Mouse (Mus musculus): ENCODE data around the gene Caskin2. TPM values are rescaled to one million over a fixed set of nuclear protein-coding genes. Genes with fewer than 3 reads are reported as not detected.

The Caskin2 gene
- polyA plus RNA-seq, 1 experiment, result not detected

- Histone ChIP-seq H3K4me3 (ENCODE audit: insufficient read depth, low read depth, low read length) (no peak overlapping the region), H3K4me1 (ENCODE audit: control insufficient read depth, insufficient read depth, low read length) (no peaks in the 10 kb centered on the region), H3K27ac (ENCODE audit: insufficient read depth, low read depth, low read length) (no peak overlapping the region)
- WGBS, result 78% methylated on average over 14 of the region's 14 CpGs
- TF ChIP-seq POLR2A (IDR thresholded peaks at IDR 0.05; ENCODE audit: insufficient read depth, low read depth, low read length), result no peak
- no peak for TF ChIP-seq CTCF (IDR thresholded peaks at IDR 0.05; ENCODE audit: insufficient read depth, low read depth, low read length)
Measured at GRCm38 (mm10) chr11:115843141-115843890, 29.9 kb upstream of the Caskin2 start.

GRCm38 (mm10) chr11:115841961-115842550 lies 28.6 kb upstream of the Caskin2 start:
- no peaks in the 10 kb centered on the region for H3K4me1 ChIP-seq (ENCODE audit: control insufficient read depth, insufficient read depth, low read length)
- WGBS, result 58% methylated on average over 6 of the region's 6 CpGs
- TF ChIP-seq CTCF (IDR thresholded peaks at IDR 0.05; ENCODE audit: insufficient read depth, low read depth, low read length) (no peak), POLR2A (IDR thresholded peaks at IDR 0.05; ENCODE audit: insufficient read depth, low read depth, low read length) (no peak)
- H3K4me3 ChIP-seq (ENCODE audit: insufficient read depth, low read depth, low read length), result no peak overlapping the region
- no peak overlapping the region for H3K27ac ChIP-seq (ENCODE audit: insufficient read depth, low read depth, low read length)

- H3K4me1 ChIP-seq (ENCODE audit: control insufficient read depth, insufficient read depth, low read length), result no peaks in the 10 kb centered on the region
- no peak overlapping the region for H3K4me3 ChIP-seq (ENCODE audit: insufficient read depth, low read depth, low read length)
- no peak overlapping the region for H3K27ac ChIP-seq (ENCODE audit: insufficient read depth, low read depth, low read length)
- TF ChIP-seq CTCF (IDR thresholded peaks at IDR 0.05; ENCODE audit: insufficient read depth, low read depth, low read length), result no peak
- no peak for TF ChIP-seq POLR2A (IDR thresholded peaks at IDR 0.05; ENCODE audit: insufficient read depth, low read depth, low read length)
- WGBS, result 83% methylated on average over 6 of the region's 6 CpGs
Measured at GRCm38 (mm10) chr11:115841044-115841443, 27.6 kb upstream of the Caskin2 start.

- Histone ChIP-seq H3K4me1 (ENCODE audit: control insufficient read depth, insufficient read depth, low read length) (no peaks in the 10 kb centered on the region), H3K4me3 (ENCODE audit: insufficient read depth, low read depth, low read length) (no peak overlapping the region), H3K27ac (ENCODE audit: insufficient read depth, low read depth, low read length) (no peak overlapping the region)
- WGBS, result 79% methylated on average over 3 of the region's 3 CpGs
- TF ChIP-seq POLR2A (IDR thresholded peaks at IDR 0.05; ENCODE audit: insufficient read depth, low read depth, low read length), result no peak
- TF ChIP-seq CTCF (IDR thresholded peaks at IDR 0.05; ENCODE audit: insufficient read depth, low read depth, low read length), result no peak
Measured at GRCm38 (mm10) chr11:115839732-115840131, 26.3 kb upstream of the Caskin2 start.

- Histone ChIP-seq H3K27ac (ENCODE audit: insufficient read depth, low read depth, low read length) (no peak overlapping the region), H3K4me3 (ENCODE audit: insufficient read depth, low read depth, low read length) (no peak overlapping the region), H3K4me1 (ENCODE audit: control insufficient read depth, insufficient read depth, low read length) (peaks cover 2% of the 10 kb centered on the region; the same call in 1 of the 2 replicates)
- 71% methylated on average over 4 of the region's 4 CpGs for WGBS
- TF ChIP-seq POLR2A (IDR thresholded peaks at IDR 0.05; ENCODE audit: insufficient read depth, low read depth, low read length) (no peak), CTCF (IDR thresholded peaks at IDR 0.05; ENCODE audit: insufficient read depth, low read depth, low read length) (no peak)
Measured at GRCm38 (mm10) chr11:115838895-115839311, 25.5 kb upstream of the Caskin2 start.

GRCm38 (mm10) chr11:115837606-115838345 lies 24.3 kb upstream of the Caskin2 start:
- TF ChIP-seq POLR2A (IDR thresholded peaks at IDR 0.05; ENCODE audit: insufficient read depth, low read depth, low read length) (no peak), CTCF (IDR thresholded peaks at IDR 0.05; ENCODE audit: insufficient read depth, low read depth, low read length) (no peak)
- 97% methylated on average over 22 of the region's 22 CpGs for WGBS

GRCm38 (mm10) chr11:115836656-115837395 lies 23.4 kb upstream of the Caskin2 start:
- peaks cover 2% of the 10 kb centered on the region; the same call in 1 of the 2 replicates for H3K4me1 ChIP-seq (ENCODE audit: control insufficient read depth, insufficient read depth, low read length)
- no peak overlapping the region for H3K27ac ChIP-seq (ENCODE audit: insufficient read depth, low read depth, low read length)
- no peak for TF ChIP-seq CTCF (IDR thresholded peaks at IDR 0.05; ENCODE audit: insufficient read depth, low read depth, low read length)
- no peak for TF ChIP-seq POLR2A (IDR thresholded peaks at IDR 0.05; ENCODE audit: insufficient read depth, low read depth, low read length)
- WGBS, result 62% methylated on average over 11 of the region's 11 CpGs
- H3K4me3 ChIP-seq (ENCODE audit: insufficient read depth, low read depth, low read length), result no peak overlapping the region

More at GRCm38 (mm10) chr11:115837606-115838345, 24.3 kb upstream of the Caskin2 start:
- H3K4me3 ChIP-seq (ENCODE audit: insufficient read depth, low read depth, low read length), result no peak overlapping the region
- H3K4me1 ChIP-seq (ENCODE audit: control insufficient read depth, insufficient read depth, low read length), result peaks cover 2% of the 10 kb centered on the region; the same call in 1 of the 2 replicates
- no peak overlapping the region for H3K27ac ChIP-seq (ENCODE audit: insufficient read depth, low read depth, low read length)

- 74% methylated on average over 6 of the region's 6 CpGs for WGBS
- Histone ChIP-seq H3K27ac (ENCODE audit: insufficient read depth, low read depth, low read length) (no peak overlapping the region), H3K4me3 (ENCODE audit: insufficient read depth, low read depth, low read length) (no peak overlapping the region), H3K4me1 (ENCODE audit: control insufficient read depth, insufficient read depth, low read length) (peaks cover 2% of the 10 kb centered on the region; the same call in 1 of the 2 replicates)
- no peak for TF ChIP-seq CTCF (IDR thresholded peaks at IDR 0.05; ENCODE audit: insufficient read depth, low read depth, low read length)
- no peak for TF ChIP-seq POLR2A (IDR thresholded peaks at IDR 0.05; ENCODE audit: insufficient read depth, low read depth, low read length)
Measured at GRCm38 (mm10) chr11:115834033-115834432, 20.6 kb upstream of the Caskin2 start.

Measured in olfactory bulb, adult 2 months (tissue).